Mouse (Mus musculus): Measurements from ENCODE around the gene Bap1. TPM values are rescaled to one million over a fixed set of nuclear protein-coding genes. Genes with fewer than 3 reads are reported as not detected.
A peak's percentile ranks its signal among the peaks of the same experiment; 100 is the strongest.

The Bap1 gene
- total RNA-seq (2014; rRNA removed) = 136 and 139 TPM in 2 replicates
- polyA plus RNA-seq (2015; fragmentation: Nextera tagmentation; extraction: Ambion mirVana) = 104 and 115 TPM in 2 replicates

DNA sequence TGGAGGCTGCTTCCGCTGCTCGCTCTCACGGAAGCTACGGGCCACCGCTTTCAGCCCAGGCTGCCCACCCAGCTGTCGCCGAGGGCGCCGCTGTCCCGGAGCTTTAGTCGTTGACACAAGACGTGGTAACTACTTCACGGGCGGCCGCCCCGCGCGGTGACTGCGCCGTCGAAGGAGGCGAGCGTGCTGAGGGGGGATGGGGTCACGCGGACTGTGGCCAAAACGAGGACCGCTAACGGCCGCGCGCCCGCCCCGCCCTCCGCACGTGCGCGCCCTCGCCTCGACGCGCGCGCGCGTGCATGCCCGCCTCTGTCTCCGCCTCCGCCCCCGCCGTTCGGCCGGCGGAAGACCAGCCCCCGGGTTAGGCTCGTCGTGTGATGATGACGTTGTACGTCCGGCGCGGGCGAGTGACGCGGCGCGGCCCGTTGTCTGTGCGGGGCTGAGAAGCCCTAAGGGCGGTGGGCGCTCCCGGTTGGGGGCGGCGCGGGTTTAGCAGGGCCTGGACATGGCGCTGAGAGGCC, at the start of gene Bap1, which contains the start of gene Phf7:
TSS of gene Bap1 (plus strand) at position 367 of the 521 bp plus-strand sequence.
TSS of gene Phf7 (minus strand) at position 234 of the 521 bp plus-strand sequence.
- no peaks in the 10 kb centered on the region for H3K27me3 ChIP-seq (ENCODE audit: insufficient read depth, low read length)
- ATAC-seq (peak; percentile 97), DNase-seq (peak; percentile 98)
- peak within 1 kb of the TSS; percentile 88 for H3K27ac ChIP-seq (ENCODE audit: low read depth, low read length)
- H3K36me3 ChIP-seq (ENCODE audit: insufficient read depth) = peaks cover 30% of the 10 kb centered on the region
- peak within 1 kb of the TSS; percentile 98 for H3K9ac ChIP-seq
- no peaks in the 10 kb centered on the region for H3K9me3 ChIP-seq (ENCODE audit: low read length)
- peak within 1 kb of the TSS; percentile 76 for H3K4me2 ChIP-seq (ENCODE audit: low read depth)
- 0 out of 2 replicates have a peak, but pooled peaks have one; percentile 24 for TF ChIP-seq CTCF (IDR thresholded peaks at IDR 0.05; ENCODE audit: low read depth)
- under 1% methylated on average over 60 of the region's 75 CpGs for WGBS
- peak within 1 kb of the TSS; percentile 100 for H3K4me3 ChIP-seq (ENCODE audit: low read depth, low read length)
- no peaks in the 10 kb centered on the region for H3K4me1 ChIP-seq (ENCODE audit: insufficient read depth)

GRCm38 (mm10) chr14:31204844-31205243, 46.4 kb upstream of the Bap1 start:
- Histone ChIP-seq H3K4me1 (ENCODE audit: insufficient read depth) (peaks cover 15% of the 10 kb centered on the region), H3K9me3 (ENCODE audit: low read length) (no peaks in the 10 kb centered on the region), H3K27me3 (ENCODE audit: insufficient read depth, low read length) (no peaks in the 10 kb centered on the region), H3K4me3 (ENCODE audit: low read depth, low read length) (peak overlapping the region; percentile 79), H3K9ac (peak overlapping the region; percentile 91), H3K27ac (ENCODE audit: low read depth, low read length) (peak overlapping the region; percentile 94), H3K36me3 (ENCODE audit: insufficient read depth) (peaks cover 41% of the 10 kb centered on the region), H3K4me2 (ENCODE audit: low read depth) (peak overlapping the region; percentile 85)
- DNase-seq = no peak
- TF ChIP-seq CTCF (IDR thresholded peaks at IDR 0.05; ENCODE audit: low read depth) = no peak
- 75% methylated on average over 4 of the region's 4 CpGs for WGBS
- no peak for ATAC-seq

DNA sequence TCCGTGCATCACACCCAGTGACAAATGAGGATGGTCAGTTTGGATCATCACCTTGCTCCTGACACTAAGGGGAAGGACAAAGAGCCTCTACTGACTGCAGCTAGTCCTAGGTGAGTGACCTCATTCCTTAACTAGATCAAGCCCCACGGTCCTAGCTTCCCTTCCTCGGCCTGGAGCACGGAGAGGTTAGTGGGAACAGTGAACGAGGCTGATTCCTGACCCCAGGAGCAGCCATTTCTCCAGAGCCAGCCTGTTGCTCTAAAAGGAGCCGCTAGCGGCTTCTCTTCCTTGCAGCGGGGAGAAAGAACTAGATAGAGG, 46.0 kb upstream of the Bap1 start:
- ATAC-seq = peak; percentile 21
- DNase-seq = no peak

DNA sequence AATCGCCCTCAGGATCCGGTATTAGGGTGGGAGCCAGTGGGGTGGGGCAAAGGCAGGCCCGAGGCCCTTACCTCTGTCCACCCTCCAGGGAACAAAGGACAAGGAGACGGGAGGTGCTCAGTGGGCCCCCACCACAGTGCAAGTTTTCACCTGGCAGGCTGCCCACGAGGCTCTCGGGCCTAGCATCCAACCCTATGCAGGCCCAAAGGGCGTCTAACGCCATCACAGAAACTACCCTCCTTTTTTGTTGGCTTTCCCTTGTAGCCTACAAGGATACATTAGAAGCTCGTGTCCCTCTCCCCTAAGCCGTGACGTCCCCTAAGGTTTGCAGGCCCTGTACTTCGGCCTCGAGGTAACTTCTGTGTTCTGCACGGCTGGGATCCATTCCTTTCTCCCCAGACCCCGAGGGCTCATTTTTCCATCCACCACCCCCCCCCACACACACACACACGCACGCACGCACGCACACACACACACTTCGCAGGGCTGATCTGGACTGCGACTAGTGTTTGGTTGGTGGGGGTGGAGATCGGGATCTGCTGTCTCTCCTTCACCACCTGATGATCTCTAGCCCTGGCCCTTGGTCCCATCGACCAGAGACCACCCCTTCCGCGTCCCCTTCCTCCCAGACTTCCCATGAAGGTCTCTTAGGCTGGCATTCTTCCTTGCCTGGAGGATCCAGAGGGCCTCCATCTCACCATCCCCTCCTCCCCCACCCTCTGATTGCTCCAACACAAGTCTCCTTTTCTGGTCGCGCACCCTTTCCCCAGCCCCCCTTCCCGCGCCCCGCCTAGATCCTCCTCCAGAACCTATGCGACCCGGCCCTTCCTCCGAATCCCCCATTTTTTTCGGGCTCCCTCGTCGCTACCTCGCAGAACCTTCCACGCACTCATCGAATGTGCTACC, 45.4 kb upstream of the Bap1 start:
- peaks cover 15% of the 10 kb centered on the region for H3K4me1 ChIP-seq (ENCODE audit: insufficient read depth)
- H3K27me3 ChIP-seq (ENCODE audit: insufficient read depth, low read length) = no peaks in the 10 kb centered on the region
- peak overlapping the region; percentile 94 for H3K27ac ChIP-seq (ENCODE audit: low read depth, low read length)
- ATAC-seq (peak; percentile 74), DNase-seq (peak; percentile 71)
- H3K36me3 ChIP-seq (ENCODE audit: insufficient read depth) = peaks cover 34% of the 10 kb centered on the region
- 3% methylated on average over 39 of the region's 39 CpGs for WGBS
- peak overlapping the region; percentile 79 for H3K4me3 ChIP-seq (ENCODE audit: low read depth, low read length)
- H3K9ac ChIP-seq = peak overlapping the region; percentile 91
- H3K4me2 ChIP-seq (ENCODE audit: low read depth) = peak overlapping the region; percentile 85
- no peak for TF ChIP-seq CTCF (IDR thresholded peaks at IDR 0.05; ENCODE audit: low read depth)
- no peaks in the 10 kb centered on the region for H3K9me3 ChIP-seq (ENCODE audit: low read length)

More for the DNA sequence above, 46.0 kb upstream of the Bap1 start:
- Histone ChIP-seq H3K4me3 (ENCODE audit: low read depth, low read length) (peak overlapping the region; percentile 79), H3K9ac (peak overlapping the region; percentile 91), H3K27me3 (ENCODE audit: insufficient read depth, low read length) (no peaks in the 10 kb centered on the region), H3K4me1 (ENCODE audit: insufficient read depth) (peaks cover 15% of the 10 kb centered on the region), H3K9me3 (ENCODE audit: low read length) (no peaks in the 10 kb centered on the region), H3K27ac (ENCODE audit: low read depth, low read length) (peak overlapping the region; percentile 94), H3K36me3 (ENCODE audit: insufficient read depth) (peaks cover 40% of the 10 kb centered on the region), H3K4me2 (ENCODE audit: low read depth) (peak overlapping the region; percentile 85)
- WGBS = 16% methylated on average over 8 of the region's 8 CpGs
- TF ChIP-seq CTCF (IDR thresholded peaks at IDR 0.05; ENCODE audit: low read depth) = no peak

DNA sequence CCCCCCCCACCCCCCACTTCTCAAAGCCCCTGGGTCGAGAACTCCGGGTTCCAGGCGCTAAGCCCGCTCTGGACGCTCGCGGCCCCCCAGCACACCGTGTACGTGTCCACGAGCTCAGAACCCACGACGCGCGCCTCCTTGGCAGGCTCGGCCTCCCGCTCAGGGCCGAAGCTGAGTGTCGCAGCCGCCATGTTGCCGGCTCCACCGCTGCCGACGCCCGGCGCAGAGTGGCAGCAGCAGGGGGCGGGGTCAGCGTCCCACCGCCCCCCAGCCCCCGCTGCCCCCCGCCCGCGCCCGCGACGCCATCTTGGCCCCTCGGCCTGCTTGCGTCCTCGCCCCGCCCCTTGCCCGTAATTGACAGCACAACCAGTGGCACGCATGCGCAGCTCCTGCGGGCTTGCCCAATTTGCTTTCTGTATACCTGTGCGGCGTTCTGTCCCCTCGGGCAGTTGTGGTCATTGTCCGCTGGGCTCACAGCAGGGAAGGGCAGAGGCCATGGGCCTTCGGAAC, 44.7 kb upstream of the Bap1 start:
- Histone ChIP-seq H3K4me3 (ENCODE audit: low read depth, low read length) (peak overlapping the region; percentile 79), H3K9ac (peak overlapping the region; percentile 91), H3K4me1 (ENCODE audit: insufficient read depth) (peaks cover 15% of the 10 kb centered on the region), H3K27ac (ENCODE audit: low read depth, low read length) (peak overlapping the region; percentile 94), H3K4me2 (ENCODE audit: low read depth) (peak overlapping the region; percentile 85), H3K9me3 (ENCODE audit: low read length) (no peaks in the 10 kb centered on the region), H3K36me3 (ENCODE audit: insufficient read depth) (peaks cover 29% of the 10 kb centered on the region), H3K27me3 (ENCODE audit: insufficient read depth, low read length) (no peaks in the 10 kb centered on the region)
- ATAC-seq (peak; percentile 72), DNase-seq (peak; percentile 96)
- TF ChIP-seq CTCF (IDR thresholded peaks at IDR 0.05; ENCODE audit: low read depth) = no peak
- under 1% methylated on average over 48 of the region's 48 CpGs for WGBS

DNA sequence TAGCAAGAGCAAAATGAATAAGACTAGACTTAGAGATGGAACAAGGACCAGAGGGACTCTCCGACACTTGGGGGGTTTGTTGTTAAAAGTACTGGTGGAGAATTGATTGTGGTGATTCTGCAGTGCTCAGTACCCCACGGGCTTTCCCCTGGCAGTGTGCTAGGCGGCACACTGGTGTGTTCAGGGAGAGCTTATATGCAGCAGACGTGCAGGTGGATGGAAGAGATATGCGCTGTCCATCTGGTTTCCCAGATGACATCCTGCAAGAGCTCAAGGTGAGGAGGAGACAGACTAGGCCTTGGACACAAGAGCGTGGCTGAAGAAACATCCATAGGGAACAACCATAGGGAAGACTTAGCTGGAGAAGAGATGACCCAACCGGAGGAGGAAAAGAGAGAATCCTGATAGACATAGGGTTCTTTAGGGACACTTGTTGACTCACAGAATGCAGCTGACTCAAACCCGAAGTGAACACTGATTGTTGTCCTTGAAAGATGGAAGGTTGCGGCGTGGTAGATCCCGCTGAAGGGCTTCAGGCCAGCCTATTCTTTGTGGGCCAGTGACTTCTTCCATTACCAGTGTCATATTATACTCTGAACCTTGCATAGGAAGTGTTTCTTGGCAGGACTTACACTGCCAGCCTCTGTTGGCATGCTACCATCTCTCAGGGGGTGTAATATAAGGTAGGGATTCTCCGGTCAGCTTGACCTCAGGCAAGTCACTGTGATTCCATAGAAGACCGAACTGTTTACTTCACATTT, 44.0 kb upstream of the Bap1 start:
- Histone ChIP-seq H3K36me3 (ENCODE audit: insufficient read depth) (peaks cover 22% of the 10 kb centered on the region), H3K4me2 (ENCODE audit: low read depth) (peak overlapping the region; percentile 85), H3K4me3 (ENCODE audit: low read depth, low read length) (peak overlapping the region; percentile 79), H3K4me1 (ENCODE audit: insufficient read depth) (peaks cover 15% of the 10 kb centered on the region), H3K27me3 (ENCODE audit: insufficient read depth, low read length) (no peaks in the 10 kb centered on the region), H3K9me3 (ENCODE audit: low read length) (no peaks in the 10 kb centered on the region), H3K9ac (peak overlapping the region; percentile 91), H3K27ac (ENCODE audit: low read depth, low read length) (peak overlapping the region; percentile 94)
- no peak for DNase-seq
- TF ChIP-seq CTCF (IDR thresholded peaks at IDR 0.05; ENCODE audit: low read depth) = no peak
- 77% methylated on average over 13 of the region's 13 CpGs for whole genome bisulfite sequencing
- peak; percentile 17 for ATAC-seq
